Mouse (Mus musculus) cortical plate, adult 2 months (tissue): ENCODE measurements around the gene Nr2f6.

ENCODE experiments used
- CTCF ChIP-seq: fragments of 200-500 bp; IDR thresholded peaks from 2 replicates; pipeline ENCODE4 v1.5.1; 2011; ENCODE audit warnings: mild to moderate bottlenecking, control low read depth, low read length; ENCODE audit not compliant: insufficient read depth; ENCODE audit errors: extremely low read depth
- POLR2A ChIP-seq: fragments of 200-500 bp; IDR thresholded peaks from 2 replicates; pipeline ENCODE4 v1.6.1; 2011; ENCODE audit warnings: mild to moderate bottlenecking, low read length, control low read depth; ENCODE audit not compliant: insufficient read depth; ENCODE audit errors: extremely low read depth

DNA sequence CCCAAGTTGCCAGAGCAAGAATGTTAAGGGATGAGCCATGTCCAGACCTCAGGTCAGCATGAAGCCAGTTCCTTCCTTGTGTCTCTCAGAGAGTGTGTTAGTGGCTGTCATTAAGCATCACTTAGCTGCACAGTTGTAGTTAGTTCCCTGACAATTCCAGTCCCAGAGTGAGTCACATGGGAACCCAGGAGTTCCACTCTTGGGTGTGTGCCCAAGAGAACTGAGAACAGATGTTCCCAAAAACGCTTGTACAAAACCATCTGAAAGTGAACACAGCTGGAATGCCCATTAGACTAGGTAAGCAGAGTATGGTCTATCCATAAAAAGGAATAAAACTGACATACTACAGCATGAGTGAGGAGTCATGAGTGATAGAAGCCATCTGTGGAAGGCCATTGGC is 35.2 kb downstream of the Nr2f6 start:
- TF ChIP-seq CTCF = no peak
- no peak for TF ChIP-seq POLR2A
